Mouse (Mus musculus) kidney, adult 11 months (tissue): ENCODE results near the gene Lcn11.
"Not testable (repeated sequence)": the region's sequence is repeated elsewhere in the genome, so short reads cannot be mapped to it uniquely, and the experiment has no call there.

ENCODE experiments used
- DNase-seq: peaks from one replicate; pipeline ENCODE4 v3.0.0; 2022

Lcn11 gene

DNA sequence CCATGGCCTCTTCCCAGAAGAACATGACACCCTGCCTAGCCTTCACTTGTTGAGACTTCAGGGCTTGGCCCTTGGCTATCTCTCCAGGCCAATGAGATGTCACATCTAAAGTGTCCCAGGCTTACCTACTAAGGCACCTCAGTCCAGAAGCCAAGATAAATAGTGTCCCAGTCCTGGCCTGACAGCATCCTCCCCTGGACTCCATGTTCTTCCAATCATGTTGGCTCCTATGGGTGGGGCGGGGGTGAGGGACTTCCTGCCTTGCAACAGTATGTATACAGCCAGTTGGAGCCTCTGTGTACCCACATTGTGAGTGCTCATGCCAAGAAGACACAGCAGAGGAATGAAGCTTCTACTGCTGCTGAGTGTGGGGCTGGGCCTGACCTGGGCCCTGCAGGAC is at the start of gene Lcn11:
Gene Lcn11 (plus strand): TSS at position 301 of the 400 bp plus-strand sequence.
- DNase-seq, result no peak

DNA sequence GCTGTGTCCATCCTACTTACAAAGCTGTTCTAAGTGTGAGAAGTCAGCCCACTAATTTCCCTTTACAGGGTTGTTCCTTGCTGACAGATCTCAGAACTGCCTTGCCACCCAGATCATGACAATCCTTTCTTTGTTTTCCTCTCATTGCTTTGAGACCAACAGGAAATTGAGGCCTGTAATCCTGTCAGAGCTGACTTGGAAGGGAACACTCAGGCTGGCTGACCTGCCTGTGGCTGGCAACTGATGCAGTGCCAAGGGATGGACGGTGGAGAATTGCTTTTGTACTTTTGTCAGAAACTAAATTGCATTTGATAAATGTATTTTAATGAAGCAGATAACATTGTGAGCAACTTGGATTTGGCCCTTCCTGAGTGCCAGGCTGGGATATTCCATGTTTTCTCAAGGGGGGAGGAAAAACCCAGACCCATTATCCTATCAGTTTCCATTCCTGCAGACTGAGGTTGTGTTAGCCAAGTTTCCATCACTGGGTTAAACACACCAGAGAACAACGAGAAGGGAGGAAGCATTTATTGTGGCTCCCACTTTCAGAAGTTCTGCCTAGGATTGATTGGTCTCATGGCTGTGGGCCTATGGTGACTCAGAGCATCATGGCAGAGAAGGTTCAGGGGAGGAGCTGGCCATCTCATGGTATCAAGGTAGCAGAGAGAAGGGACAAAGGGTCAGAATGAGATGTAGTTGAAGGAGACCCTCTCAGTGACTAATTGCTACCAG is 43.5 kb upstream of the Lcn11 start:
- DNase-seq, result no peak

DNA sequence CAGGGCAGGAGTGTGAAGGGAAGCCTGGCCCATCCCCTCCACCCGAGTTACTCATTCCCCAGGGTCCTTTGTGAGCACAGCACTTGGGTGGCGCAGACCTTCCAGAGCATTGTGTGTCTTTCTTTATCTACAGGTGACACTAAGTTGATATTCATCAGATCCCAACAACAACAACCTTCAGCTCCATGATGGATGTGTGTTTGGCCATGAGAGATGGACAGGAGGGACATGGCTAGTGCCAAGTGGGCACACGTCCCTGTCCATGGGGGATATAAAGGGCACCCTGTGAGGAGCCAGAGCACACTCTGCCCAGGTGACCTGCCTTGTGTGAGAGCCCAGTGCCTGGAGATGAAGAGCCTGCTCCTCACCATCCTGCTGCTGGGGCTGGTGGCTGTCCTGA is 40.1 kb upstream of the Lcn11 start, which contains the start of gene Obp2b:
Gene Obp2b (plus strand): TSS at position 301 of the 400 bp plus-strand sequence.
- DNase-seq, result not testable (repeated sequence)

DNA sequence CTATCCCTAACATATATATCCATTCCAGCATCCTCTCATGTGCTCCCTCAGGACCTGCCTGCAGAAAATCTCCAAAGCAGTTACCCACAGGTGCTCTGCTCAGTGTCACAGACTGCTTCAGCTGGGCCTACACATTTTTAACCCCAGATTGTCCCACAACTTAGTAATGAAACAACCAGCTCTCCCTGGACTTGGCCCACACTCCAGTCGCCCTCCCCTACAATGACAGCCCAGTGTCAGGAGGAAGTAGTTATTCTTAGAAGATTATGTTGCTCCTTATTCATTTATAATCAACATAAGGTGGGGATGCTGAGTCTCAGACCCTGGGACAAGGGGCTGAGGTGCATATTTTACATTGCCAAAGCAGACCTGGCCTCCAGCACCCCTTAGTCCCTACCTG is 35.1 kb upstream of the Lcn11 start:
- DNase-seq, result no peak

DNA sequence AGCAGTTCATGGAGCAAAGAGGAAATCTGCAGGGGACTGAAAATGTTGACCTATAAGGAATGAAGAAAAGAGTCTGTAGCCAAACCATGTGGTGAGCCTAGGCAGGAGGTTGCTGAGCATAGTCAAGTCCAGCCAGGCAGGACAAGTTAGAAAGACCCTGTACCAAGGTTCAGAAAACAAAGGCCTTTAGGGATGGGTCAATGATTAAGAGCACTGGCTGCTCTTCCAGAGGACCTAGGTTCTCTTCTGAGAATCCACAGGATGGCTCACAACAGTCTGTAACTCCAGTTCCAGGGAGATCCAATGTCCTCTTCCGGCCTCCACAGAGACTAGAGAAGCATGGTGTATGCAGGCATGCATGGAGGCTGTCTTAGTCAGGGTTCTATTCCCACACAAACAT is 22.6 kb upstream of the Lcn11 start:
- DNase-seq, result peak; percentile 13

DNA sequence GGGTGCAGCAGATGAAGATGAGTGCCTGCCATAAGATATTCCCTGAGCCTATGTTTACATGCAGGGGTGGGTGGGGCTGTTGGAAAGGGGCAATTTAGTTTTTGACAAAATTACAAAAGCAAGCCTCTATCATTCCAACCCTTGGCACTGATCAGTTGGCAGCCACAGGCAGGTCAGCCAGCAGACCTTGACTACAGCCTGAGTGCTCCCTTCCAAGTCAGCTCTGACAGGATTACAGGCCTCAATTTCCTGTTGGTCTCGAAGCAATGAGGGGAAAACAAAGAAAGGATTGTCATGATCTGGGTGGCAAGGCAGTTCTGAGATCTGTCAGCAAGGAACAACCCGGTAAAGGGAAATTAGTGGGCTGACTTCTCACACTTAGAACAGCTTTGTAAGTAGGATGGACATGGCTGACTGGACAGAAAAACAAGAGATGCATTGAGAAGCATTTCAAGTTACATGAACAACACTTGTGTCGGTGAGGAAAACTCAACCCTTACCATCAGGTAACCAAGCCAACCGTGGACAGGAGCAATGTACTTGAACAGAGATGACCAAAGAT is 18.7 kb upstream of the Lcn11 start:
- no peak for DNase-seq

DNA sequence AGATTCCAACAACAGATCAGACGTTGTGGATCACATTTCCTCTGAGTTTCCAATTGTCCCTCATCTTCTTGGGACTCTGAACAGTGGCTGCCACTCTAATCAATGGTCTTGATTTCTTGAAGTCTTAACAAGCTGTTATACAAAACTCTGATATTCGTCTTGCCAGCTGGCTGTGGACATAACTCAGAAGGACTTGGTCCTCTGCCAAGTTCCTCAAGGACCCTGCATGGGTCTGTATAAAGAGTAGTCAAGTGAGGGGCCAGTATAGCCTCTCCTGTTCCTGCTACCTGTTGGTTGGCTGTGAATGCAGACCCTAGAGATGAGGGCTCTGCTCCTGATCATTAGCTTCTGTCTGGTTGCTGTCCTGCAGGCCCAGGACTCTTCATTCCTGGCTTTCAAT is 11.5 kb upstream of the Lcn11 start, which contains the start of gene Lcn3:
Gene Lcn3 (plus strand): TSS at position 301 of the 400 bp plus-strand sequence.
- no peak for DNase-seq

DNA sequence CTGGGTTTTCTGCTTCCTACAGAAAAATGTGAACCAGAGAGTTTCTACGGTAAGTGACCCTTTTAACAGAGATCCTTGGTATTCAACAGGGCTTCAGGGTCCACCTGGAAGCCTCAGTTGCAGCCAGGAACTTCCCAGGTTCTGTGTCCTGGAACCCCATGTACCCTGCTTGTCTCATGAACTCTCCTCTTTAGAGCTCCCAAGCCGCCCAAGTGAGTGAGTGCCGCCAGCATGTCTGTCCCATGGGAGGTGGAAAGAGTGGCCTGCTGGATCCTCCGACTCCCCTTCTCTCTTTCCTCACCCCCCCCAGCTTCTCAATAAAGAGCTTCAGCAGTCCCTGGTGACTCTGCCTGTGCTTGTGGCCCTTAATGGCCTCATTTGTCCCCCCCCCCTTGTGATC is 9.1 kb upstream of the Lcn11 start:
- DNase-seq, result no peak

DNA sequence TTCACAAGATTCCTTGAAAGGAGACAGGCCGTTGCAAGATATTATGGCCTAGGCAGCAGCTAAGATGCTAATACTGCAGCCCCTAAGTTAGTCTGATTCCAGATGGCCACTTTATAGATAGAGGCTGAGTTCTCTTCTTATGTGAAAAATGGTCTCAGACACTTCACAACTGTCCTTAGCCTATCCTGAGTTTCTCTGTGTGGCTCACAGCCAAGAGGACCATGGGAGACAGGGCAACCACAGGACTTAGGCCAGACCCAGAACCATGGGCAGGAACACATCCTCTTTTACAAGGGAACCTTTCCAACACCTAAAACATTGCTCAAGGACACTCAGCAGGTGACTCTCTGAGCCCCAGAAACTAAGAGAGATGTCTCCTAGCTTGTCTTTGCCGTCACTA is 3.3 kb upstream of the Lcn11 start:
- DNase-seq, result no peak

DNA sequence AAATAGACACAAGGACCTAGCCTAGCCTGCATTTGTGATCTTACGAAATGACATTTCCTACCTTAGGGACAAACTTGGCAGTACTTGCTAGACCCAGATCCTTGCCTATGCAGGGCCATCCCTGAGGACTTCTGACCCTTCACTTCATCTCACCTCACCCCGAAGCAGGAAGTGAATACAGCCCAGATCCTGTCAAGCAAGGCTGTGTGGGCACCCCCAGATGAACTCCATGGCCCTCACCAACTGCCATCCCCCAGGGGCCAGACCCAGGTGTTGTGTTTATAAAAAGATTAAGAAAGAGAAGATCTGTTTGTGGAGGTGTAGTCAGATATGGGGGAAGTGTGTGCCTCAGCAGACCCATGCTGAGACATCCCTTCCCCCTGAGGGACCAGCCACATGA is 2.2 kb upstream of the Lcn11 start:
- no peak for DNase-seq

DNA sequence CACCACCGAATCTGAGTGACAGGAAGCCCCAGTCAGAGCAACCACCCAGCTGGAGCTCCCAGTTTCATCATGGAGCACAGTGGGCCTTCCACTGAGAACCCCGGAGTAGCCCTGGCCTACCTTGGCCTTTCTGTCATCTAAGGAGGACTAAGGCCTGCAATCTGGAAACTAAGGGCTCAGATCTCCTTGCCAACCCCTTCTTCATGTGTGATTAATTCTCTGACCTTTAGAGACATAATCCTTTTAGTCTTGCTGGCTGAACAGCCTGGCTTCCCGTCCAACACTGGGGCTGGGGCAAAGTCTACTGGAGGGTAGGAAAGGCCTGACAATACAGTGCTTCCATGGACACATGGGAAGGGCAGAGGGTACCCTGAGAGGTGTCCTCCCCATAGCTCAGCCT is 826 bp upstream of the Lcn11 start:
- no peak for DNase-seq

DNA sequence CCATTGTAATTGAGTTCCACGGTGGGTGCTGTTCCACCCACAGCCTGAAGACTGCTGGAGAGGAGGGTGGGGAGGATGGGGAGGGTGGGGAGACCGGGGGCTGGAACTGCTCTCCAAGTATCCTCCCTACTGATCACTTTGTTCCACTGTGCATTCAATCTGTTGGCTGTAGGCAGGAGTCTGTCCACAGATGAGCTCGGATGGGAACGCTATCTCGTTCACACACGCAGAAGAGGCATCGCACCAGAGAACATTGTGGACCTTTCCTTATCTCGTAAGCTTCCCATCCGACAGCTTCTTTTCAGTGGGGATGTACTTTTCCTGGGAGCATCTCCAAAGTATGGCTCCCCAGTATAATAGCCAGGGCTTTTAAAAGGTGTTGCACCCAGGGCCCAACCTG is 2.3 kb downstream of the Lcn11 start:
- DNase-seq, result no peak

DNA sequence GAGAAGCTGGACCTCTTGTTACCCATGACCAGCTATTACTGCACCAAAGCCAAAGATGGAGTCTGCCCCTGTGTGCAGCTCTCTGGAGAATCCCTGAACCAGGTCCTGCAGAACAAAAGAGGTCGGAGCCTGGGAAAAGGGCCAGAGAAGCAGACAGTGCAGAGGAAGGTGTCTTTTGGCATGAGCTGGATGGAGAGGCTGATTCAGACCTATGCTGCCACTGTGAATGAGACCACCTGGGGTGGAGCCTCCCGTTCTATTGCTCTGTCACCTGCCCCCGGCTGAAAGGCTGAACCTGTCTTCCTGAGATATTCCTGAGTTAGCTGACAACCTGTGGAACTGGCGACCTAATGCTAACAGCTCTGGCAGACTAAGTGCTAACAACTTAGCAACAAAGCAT is 4.1 kb downstream of the Lcn11 start:
- no peak for DNase-seq

DNA sequence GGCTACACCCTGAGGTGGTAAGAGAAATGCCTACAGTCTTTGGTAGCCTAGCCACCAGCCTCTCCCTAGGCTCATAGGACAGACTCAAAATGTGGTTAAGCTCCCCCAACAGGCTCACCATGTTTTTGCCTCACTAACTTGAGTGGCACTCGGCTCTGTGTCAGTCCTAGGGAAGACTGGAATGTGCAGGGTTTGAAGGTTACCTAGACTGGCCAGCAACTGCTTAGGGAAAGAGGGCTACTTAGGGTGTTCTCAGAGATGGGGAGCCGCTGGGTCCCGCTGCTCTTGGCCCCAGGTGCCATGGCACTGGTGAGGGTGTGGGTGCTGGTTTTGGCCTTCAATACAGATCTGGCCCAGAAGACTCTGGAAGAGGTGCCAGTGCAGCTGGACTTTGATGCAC is 5.1 kb downstream of the Lcn11 start, which contains the start of gene Gm13539:
Gene Gm13539 (plus strand): TSS at position 301 of the 400 bp plus-strand sequence.
- no peak for DNase-seq

DNA sequence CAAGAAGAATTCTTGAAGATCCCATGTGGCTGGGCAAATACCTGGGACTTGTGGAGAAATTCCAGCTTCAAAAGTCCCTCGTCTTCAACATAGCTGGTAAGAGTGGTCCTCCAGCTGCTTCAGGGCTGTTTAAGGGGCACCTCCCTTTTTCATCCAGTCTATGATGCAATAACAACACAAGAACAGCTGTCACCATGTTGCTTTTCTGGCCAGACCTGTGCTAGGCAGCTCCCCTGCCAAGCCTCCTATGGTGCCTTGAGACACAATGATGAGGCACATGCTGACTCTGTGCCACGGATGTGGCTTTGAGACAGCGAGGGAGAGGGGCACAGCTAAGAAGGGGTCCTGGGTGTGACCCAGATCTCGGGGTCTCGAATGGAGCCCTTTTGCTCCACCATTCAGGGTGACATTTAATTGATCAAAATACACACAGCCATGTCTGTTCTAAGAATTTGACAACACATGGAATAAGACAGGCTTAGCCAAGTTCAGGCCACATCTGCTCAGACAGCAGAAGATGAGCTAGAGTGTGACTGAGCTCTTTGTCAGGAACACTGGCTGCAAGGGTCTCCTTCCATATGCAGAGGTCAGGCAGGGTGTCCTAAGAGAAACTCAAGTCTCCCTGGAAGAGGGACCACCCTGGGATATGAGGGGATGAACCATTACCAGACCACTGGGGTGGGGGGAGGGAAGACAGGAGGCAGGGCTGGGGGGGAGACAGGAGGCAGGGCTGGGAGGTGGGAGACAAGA is 8.9 kb downstream of the Lcn11 start:
- DNase-seq, result no peak

DNA sequence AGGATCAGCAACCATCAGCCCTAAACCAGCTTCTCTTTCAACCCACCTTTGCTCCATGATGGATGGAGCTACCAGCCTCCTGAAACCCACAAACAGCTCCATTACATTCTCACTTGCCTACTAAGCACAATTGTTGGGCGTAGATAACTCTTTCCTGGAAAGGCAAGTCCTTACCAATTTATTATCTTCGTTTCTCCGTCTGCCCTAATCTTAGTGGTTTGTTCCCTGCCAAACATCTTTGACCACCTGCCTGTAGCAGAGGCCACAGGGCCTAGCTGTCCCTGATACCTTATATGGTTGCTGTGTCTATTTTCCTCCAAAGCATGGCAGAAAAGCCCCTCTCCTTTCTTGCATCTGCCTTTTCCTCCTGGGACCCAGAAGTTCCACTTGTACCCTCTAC is 12.3 kb downstream of the Lcn11 start:
- no peak for DNase-seq

DNA sequence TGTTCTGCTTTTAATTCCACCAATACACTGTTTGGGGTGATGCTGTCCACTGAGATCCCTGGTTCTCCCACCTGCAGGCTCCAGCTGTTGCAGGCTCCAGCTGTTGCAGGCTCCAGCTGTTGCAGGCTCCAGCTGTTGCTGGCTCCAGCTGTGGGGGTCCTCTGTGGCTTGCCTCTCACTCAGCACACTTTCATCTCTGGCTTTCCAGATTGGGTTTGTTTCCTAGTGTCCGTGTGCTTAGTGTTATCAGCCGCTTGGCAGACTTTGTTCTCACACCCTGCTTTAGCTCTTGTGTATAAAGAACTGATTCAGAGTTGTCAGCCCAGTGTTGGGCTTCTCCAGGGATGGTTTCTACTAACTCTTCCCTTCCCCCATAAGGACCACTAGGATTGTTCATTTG is 20.8 kb downstream of the Lcn11 start:
- DNase-seq, result no peak

DNA sequence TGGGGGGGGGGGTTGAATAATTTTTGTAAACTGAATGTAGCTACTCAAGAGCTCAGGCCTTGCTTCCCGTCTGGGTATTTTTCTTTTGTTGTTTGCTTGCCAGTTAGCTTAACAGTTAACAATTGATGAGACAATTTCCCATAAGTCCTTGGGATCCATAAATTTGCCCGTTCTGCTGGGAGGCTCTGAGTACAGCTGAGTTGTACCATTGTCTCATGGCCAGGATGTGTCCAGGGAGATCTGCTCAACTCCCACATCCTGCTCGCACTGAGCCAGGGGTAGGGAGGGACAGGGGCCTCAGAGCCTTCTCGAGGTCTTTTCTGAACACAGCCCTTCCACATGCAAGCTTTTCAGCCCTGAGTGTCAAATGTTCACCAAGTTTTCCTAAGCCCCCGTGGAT is 21.2 kb downstream of the Lcn11 start:
- no peak for DNase-seq

DNA sequence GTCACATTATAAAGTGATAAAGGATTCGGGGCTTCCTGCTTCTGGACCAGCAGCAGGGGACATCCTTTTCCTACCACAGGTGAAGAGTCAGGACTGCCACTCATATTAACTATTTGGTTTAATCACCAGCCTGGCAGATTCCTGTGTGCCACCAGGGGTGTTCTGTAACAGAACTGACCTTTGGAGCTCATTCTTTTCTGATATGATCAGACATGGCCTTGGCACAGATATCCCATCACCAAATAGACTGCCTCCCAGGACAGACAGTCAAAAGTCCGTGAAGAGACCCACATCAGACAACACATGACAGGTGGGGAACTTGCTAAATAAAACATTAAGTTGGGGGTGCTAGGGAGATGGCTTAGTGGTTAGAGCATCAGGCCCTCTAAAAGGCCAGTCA is 34.9 kb downstream of the Lcn11 start:
- no peak for DNase-seq

DNA sequence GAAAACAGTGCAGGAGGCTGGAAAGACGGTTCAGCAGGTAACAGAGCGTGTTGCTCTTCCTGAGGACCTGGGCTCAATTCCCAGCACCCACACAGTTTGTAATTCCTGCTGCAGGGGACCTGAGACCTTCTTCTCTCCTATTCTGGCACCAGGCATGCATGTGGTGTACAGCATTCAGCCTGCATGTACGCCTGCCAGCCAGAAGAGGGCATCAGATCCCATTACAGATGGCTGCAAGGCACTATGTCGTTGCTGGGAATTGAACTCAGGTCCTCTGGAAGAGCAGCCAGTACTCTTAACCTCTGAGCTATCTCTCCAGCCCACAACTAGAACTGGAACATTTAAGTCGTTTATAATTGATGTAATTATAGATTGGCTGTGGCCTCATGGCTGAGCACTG is 36.5 kb downstream of the Lcn11 start:
- DNase-seq, result no peak

DNA sequence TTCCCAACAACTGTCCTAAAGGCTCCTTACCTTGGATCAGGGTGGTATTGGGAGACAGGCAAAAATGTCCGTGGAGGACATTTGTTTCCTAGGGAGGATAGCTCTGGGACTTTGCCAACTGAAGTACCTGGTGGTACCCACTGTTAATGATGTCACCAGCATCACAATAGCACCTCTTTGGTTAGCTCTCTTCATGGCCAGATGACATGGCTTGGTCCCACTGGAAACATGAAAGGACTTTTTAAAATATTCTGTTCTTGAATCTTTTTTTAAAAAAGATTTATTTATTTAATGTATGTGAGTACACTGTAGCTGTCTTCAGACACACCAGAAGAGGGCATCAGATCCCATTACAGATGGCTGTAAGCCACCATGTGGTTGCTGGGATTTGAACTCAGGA is 38.9 kb downstream of the Lcn11 start, which contains the start of gene Glt6d1:
Gene Glt6d1 (minus strand): TSS at position 101 of the 400 bp plus-strand sequence.
- not testable (repeated sequence) for DNase-seq

DNA sequence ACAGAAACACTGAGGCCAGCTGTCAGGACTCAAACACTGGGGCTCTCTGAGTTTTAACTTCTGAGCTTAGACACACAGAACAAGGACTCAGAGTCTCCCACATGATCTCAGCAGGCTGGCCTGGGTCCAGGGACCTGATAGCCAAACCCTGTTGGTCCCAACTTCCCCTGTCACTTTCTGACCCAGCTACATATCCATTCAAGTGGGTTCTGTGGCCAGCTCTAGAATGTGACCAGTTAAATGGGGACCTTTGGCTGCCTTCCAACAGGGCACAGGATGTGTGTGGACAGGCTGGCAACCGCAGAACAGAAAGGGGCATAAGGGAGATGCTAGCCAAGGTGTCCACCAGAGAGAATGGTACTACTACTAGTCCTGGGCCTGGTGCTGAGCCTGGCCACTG is 46.0 kb downstream of the Lcn11 start, which contains the start of gene Lcn9:
Gene Lcn9 (plus strand): TSS at position 348 of the 400 bp plus-strand sequence.
- DNase-seq, result no peak

DNA sequence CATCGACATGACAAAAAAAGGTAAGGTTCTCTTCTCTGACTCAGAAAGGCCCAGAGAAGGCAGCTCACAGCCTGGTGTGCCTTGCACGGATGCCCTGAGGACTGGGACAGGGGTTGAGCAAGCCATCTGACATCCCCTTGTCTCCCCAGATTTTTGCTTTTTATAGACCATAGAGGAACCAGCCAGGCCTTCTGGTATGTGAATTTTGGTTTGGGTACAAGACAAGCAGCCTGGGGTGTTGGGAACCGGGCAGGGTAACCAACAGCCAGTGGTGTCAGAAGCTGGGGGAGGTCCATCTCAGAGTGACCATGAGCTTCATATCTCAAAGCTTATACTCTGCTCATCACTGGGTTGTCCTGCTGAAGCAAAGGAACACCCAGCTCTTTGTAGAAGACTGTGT is 47.9 kb downstream of the Lcn11 start:
- DNase-seq, result no peak
